Mouse (Mus musculus) kidney, adult 2 months (tissue): ENCODE data around the gene Gorasp2. TPM values are rescaled to one million over a fixed set of nuclear protein-coding genes. Genes with fewer than 3 reads are reported as not detected.

Experiments used
- DNase-seq: peaks from one replicate; pipeline ENCODE4 v3.0.0; 2021
- H3K27ac ChIP-seq: fragments of 200-500 bp; 2 replicates; pipeline ENCODE4 v1.5.1; 2012; ENCODE audit warnings: low read depth, low read length, control low read depth, inconsistent platforms; ENCODE audit not compliant: insufficient read depth
- H3K27me3 ChIP-seq: fragments of 200-500 bp; replicated peaks from 2 replicates; pipeline ENCODE4 v1.6.1; 2012; ENCODE audit warnings: mild to moderate bottlenecking, moderate library complexity, low read length, inconsistent platforms; ENCODE audit not compliant: control insufficient read depth, insufficient read depth
- H3K36me3 ChIP-seq: fragments of 200-500 bp; 2 replicates; pipeline ENCODE4 v1.6.1; 2012; ENCODE audit warnings: mild to moderate bottlenecking, moderate library complexity, low read length, inconsistent platforms; ENCODE audit not compliant: control insufficient read depth, insufficient read depth
- H3K4me1 ChIP-seq: fragments of 200-500 bp; 2 replicates; pipeline ENCODE4 v1.6.1; 2011; ENCODE audit warnings: low read length; ENCODE audit not compliant: control insufficient read depth, insufficient read depth
- H3K4me3 ChIP-seq: fragments of 200-500 bp; 2 replicates; pipeline ENCODE4 v1.5.1; 2011; ENCODE audit warnings: mild to moderate bottlenecking, low read depth, low read length, control low read depth; ENCODE audit not compliant: insufficient read depth
- CTCF ChIP-seq: fragments of 200-500 bp; conservative IDR thresholded peaks from 2 replicates; pipeline ENCODE4 v1.5.1; 2011; ENCODE audit warnings: low read depth, mild to moderate bottlenecking, control low read depth, low read length, moderate library complexity, mixed read lengths; ENCODE audit not compliant: insufficient read depth, insufficient read length
- POLR2A ChIP-seq: fragments of 200-500 bp; IDR thresholded peaks from one replicate; pipeline ENCODE4 v1.6.1; 2011; ENCODE audit warnings: low read depth, low read length, control low read depth
- WGBS: fragments of 180-500 bp; shearing (Covaris S2); methylation state at CpG from one replicate; pipeline ENCODE4 v1.1.7; 2018; 5-methylcytosine and 5-hydroxymethylcytosine counted together
- polyA plus RNA-seq: library from polyadenylated mRNA; depleted of rRNA; stranded (reverse); fragments of >200 nt; gene quantifications from 2 replicates; pipeline ENCODE4 v1.2.3, GENCODE M21; 2012

Gene Gorasp2
- polyA plus RNA-seq, 1 experiment: 81.9 TPM

DNA sequence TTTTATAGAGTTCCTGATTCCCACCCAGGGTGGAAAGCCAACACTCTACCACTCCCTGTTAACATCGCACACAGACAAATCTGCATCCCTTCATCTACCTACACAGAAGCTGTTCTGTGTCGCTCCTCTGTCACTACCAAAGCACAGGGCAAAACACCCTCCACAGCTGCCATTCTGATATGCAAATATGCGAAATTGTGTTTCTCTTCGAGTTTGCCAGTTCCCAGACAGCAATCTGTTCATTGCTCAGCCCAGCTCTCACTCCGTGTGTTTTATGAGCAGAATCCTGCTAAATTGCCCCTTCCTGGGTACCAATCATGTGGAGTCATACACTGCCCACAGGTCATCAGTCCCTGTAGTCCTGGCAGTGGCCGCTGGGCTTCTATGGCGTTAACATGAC is 4.3 kb upstream of the Gorasp2 start:
- Histone ChIP-seq H3K27me3 (no peaks in the 10 kb centered on the region), H3K4me1 (no peaks in the 10 kb centered on the region), H3K27ac (no peak overlapping the region), H3K4me3 (no peak overlapping the region), H3K36me3 (no peaks in the 10 kb centered on the region)
- TF ChIP-seq POLR2A (no peak), CTCF (no peak)
- WGBS: 61% methylated on average over 7 of the region's 7 CpGs
- no peak for DNase-seq

DNA sequence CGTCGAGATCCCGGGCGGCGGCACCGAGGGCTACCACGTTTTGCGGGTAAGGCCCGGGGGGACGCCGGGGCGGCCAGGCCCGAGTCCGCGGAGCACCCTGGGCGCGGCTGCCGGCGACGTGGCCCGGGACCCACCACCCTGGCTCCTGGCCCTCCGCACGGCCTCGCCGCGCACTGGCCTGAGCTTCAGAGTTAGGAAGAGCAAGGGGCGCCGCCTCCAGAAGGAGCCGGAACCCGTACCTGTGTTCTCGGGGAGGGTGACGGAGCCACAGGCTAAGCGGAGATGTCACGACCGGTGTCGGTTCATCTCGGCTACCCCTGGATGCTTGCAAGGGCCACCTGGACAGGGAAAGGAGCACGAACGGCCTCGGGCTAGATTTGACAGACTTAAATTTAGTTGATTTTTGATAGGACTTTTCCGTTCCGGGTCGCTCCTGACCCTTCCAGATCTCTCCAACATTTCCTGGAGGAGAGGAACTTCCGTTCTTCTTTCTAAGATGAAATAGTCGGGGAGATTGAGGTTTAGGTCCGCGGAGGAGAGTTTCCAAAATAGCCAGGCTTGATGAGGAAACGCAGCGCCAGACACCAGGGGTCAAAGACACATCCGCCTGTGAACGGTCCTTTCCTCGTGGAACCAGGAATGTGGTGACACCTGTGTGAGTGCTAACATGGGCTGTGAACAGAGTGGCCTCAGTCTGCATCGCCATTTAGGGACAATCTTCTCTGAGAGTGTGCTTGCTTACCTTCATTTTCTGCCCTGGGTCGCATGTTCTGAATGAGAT is 529 bp downstream of the Gorasp2 start, which contains the start of gene Gm26558:
Gene Gm26558 (minus strand): TSS at position 394 of the 781 bp plus-strand sequence.
- DNase-seq: peak; percentile 38
- Histone ChIP-seq H3K4me3 (peak within 1 kb of the TSS; percentile 93), H3K27ac (peak within 1 kb of the TSS; percentile 72), H3K27me3 (no peaks in the 10 kb centered on the region), H3K36me3 (no peaks in the 10 kb centered on the region), H3K4me1 (no peaks in the 10 kb centered on the region; the same call in none of the 2 replicates)
- WGBS: under 1% methylated on average over 54 of the region's 54 CpGs
- TF ChIP-seq CTCF (no peak), POLR2A (no peak)

DNA sequence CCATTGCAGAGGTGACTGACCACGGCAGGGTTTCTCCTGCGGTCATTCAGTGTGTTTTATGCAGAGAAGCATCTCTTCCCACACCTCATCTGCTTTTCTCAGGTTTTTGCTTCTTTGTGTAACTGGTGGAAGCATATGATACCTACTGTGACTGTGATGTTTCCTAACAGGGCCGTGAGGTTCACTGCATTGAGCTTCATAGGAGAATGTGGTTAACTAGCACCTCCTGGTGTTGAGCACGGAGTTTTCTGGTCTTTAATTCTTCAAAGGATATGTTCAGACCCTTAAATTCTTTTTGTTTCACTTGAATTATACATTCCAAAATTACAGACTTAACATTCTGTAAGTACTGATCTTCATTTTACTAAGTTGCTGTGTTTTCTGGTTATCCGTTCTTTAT is 2.4 kb downstream of the Gorasp2 start:
- Histone ChIP-seq H3K4me1 (peaks cover 6% of the 10 kb centered on the region), H3K27me3 (no peaks in the 10 kb centered on the region), H3K4me3 (no peak overlapping the region), H3K36me3 (no peaks in the 10 kb centered on the region), H3K27ac (no peak overlapping the region)
- no peak for DNase-seq
- WGBS: 70% methylated on average over 5 of the region's 5 CpGs
- no peak for TF ChIP-seq POLR2A
- TF ChIP-seq CTCF: no peak

DNA sequence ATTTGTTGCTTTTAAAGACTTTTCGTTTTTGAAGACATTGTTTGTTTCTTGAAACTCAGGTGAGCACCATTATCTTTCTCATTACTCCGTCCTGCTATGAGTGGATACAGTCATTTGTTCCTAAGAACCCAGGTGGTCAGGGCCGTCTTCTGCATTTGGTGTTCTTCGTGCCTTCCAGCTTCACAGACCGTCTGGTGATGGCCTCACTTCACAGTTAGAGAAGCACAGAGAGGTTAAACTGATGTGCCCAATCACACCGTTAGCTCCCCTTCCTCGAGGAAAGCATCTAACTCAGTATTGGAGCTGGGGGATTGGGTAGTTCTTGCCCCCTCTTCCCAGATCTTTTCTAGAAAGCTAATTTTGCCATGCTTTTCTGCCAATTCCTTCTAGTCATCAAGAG is 5.6 kb downstream of the Gorasp2 start:
- WGBS: 80% methylated on average over 7 of the region's 7 CpGs
- no peak for DNase-seq
- Histone ChIP-seq H3K27me3 (no peaks in the 10 kb centered on the region), H3K4me3 (no peak overlapping the region), H3K27ac (no peak overlapping the region), H3K36me3 (no peaks in the 10 kb centered on the region), H3K4me1 (peaks cover 12% of the 10 kb centered on the region)
- TF ChIP-seq POLR2A: no peak

DNA sequence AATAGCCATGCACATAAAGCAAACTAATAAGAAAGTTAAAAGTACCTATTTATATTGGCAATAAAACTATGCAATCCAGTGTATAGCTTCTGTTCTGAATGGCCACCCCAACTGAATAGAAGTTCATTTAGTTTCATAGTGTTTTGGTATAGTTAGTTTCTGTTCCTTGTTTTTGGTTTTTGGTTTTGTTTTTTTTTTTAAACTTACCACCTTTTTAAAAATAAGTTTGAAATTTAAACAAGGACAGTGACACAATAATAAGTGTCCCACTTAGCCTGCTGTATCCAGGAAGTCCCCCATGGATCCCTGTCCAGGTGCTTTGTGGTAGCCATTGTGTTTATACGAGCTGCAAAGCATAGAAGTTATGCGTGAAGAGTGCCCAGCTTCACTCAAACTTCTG is 7.9 kb downstream of the Gorasp2 start:
- Histone ChIP-seq H3K36me3 (no peaks in the 10 kb centered on the region), H3K27ac (no peak overlapping the region), H3K27me3 (no peaks in the 10 kb centered on the region), H3K4me1 (peaks cover 12% of the 10 kb centered on the region), H3K4me3 (no peak overlapping the region)
- no peak for TF ChIP-seq CTCF
- no peak for TF ChIP-seq POLR2A
- no peak for DNase-seq
- WGBS: 83% methylated on average over 2 of the region's 2 CpGs

DNA sequence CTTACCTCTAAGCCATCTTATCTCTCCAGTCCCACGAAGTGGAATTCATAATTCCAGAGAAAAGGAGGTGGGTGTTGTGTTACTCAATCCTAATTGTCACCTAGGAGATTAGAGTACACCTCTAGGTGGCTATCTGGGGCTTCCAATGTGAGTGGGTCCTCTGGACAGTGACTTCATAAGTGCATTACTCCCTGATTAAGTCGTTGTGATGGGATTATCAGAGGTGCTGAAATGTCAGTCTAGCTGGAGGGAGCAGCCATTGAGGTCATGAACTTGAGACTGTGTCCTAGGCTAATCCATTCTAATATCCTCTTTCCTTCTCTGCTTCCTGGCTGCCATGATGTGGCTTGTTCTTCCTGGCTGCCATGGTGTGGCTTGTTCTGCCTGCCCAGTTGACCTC is 8.5 kb downstream of the Gorasp2 start:
- H3K27ac ChIP-seq: no peak overlapping the region
- WGBS: 62% methylated on average over 2 of the region's 2 CpGs
- DNase-seq: no peak
- no peaks in the 10 kb centered on the region for H3K36me3 ChIP-seq
- no peak for TF ChIP-seq CTCF
- TF ChIP-seq POLR2A: no peak
- no peaks in the 10 kb centered on the region for H3K27me3 ChIP-seq
- peaks cover 12% of the 10 kb centered on the region for H3K4me1 ChIP-seq
- H3K4me3 ChIP-seq: no peak overlapping the region

DNA sequence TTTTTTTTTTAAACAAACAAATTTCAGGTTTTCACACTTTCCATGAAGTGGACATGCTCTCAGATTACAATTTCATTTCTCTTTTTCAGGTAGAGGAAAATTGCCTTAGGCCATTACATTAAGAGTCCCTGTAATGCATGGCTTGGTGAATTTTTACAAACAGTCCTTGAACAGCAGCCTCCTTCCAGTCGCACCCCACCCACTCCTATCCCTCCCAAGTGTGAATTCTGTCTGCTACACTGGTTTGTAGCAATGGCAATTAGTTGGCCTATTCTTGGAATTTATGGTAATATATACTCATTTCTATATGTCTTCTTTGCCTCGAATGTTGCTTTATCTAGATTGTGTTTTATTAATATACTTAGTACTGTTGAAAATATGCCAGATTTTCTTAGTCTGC is 11.1 kb downstream of the Gorasp2 start:
- Histone ChIP-seq H3K36me3 (no peaks in the 10 kb centered on the region), H3K27ac (no peak overlapping the region), H3K4me3 (no peak overlapping the region), H3K4me1 (peaks cover 7% of the 10 kb centered on the region), H3K27me3 (no peaks in the 10 kb centered on the region)
- TF ChIP-seq CTCF (no peak), POLR2A (no peak)
- 57% methylated on average over 2 of the region's 2 CpGs for WGBS
- DNase-seq: no peak
